Mouse (Mus musculus) brown adipose tissue, adult 24 weeks (tissue): ENCODE results near the gene Csnk2b. TPM values are rescaled to one million over a fixed set of nuclear protein-coding genes. Genes with fewer than 3 reads are reported as not detected.

Experiments used
- H3K27ac ChIP-seq: fragments of 200-500 bp; replicated peaks from 2 replicates; pipeline ENCODE4 v1.5.1; 2012; ENCODE audit warnings: low read depth, mild to moderate bottlenecking, low read length
- H3K4me1 ChIP-seq: fragments of 200-500 bp; 2 replicates; pipeline ENCODE4 v1.6.1; 2012; ENCODE audit warnings: low read length, mixed read lengths; ENCODE audit not compliant: control insufficient read depth, insufficient read depth, insufficient read length
- H3K4me3 ChIP-seq: fragments of 200-500 bp; 2 replicates; pipeline ENCODE4 v1.5.1; 2012; ENCODE audit warnings: low read depth, mild to moderate bottlenecking, low read length, moderate library complexity; ENCODE audit not compliant: insufficient read depth
- polyA plus RNA-seq: library from polyadenylated mRNA; stranded (reverse); fragments of >200 nt; gene quantifications from 2 replicates; pipeline ENCODE4 v1.2.4, GENCODE M21; 2012; ENCODE audit not compliant: missing spikeins, insufficient read depth, insufficient read length

Gene Csnk2b
- polyA plus RNA-seq, 1 experiment = 138 TPM

GRCm38 (mm10) chr17:35157661-35158175 is 35.9 kb upstream of the Csnk2b start:
- no peak overlapping the region for H3K27ac ChIP-seq
- H3K4me1 ChIP-seq = peaks cover 6% of the 10 kb centered on the region
- H3K4me3 ChIP-seq = no peak overlapping the region

- 0 out of 2 replicates have a peak, but pooled peaks cover 3% of the 10 kb centered on the region for H3K4me1 ChIP-seq
- H3K4me3 ChIP-seq = no peak overlapping the region
- no peak overlapping the region for H3K27ac ChIP-seq
Observed at GRCm38 (mm10) chr17:35157254-35157653, 35.4 kb upstream of the Csnk2b start.

- H3K4me1 ChIP-seq = no peaks in the 10 kb centered on the region
- H3K4me3 ChIP-seq = no peak overlapping the region
- H3K27ac ChIP-seq = no peak overlapping the region
Observed at GRCm38 (mm10) chr17:35156461-35157200, 34.8 kb upstream of the Csnk2b start.

- H3K27ac ChIP-seq = no peak overlapping the region
- no peaks in the 10 kb centered on the region for H3K4me1 ChIP-seq
- no peak overlapping the region for H3K4me3 ChIP-seq
Observed at GRCm38 (mm10) chr17:35155451-35155850, 33.6 kb upstream of the Csnk2b start.

- Histone ChIP-seq H3K4me1 (no peaks in the 10 kb centered on the region), H3K4me3 (no peak overlapping the region), H3K27ac (no peak overlapping the region)
Observed at GRCm38 (mm10) chr17:35154616-35155015, 32.8 kb upstream of the Csnk2b start.

- Histone ChIP-seq H3K4me3 (no peak overlapping the region), H3K4me1 (no peaks in the 10 kb centered on the region), H3K27ac (no peak overlapping the region)
Observed at GRCm38 (mm10) chr17:35153931-35154330, 32.1 kb upstream of the Csnk2b start.

GRCm38 (mm10) chr17:35153077-35153476 is 31.2 kb upstream of the Csnk2b start:
- Histone ChIP-seq H3K4me3 (no peak overlapping the region), H3K4me1 (no peaks in the 10 kb centered on the region), H3K27ac (no peak overlapping the region)

- no peak overlapping the region for H3K27ac ChIP-seq
- no peaks in the 10 kb centered on the region for H3K4me1 ChIP-seq
Observed at GRCm38 (mm10) chr17:35152121-35152520, 30.3 kb upstream of the Csnk2b start.

GRCm38 (mm10) chr17:35147922-35148639 is 26.2 kb upstream of the Csnk2b start:
- no peaks in the 10 kb centered on the region for H3K4me1 ChIP-seq
- no peak overlapping the region for H3K27ac ChIP-seq
- no peak overlapping the region for H3K4me3 ChIP-seq

More at GRCm38 (mm10) chr17:35152121-35152520, 30.3 kb upstream of the Csnk2b start:
- H3K4me3 ChIP-seq = no peak overlapping the region

DNA sequence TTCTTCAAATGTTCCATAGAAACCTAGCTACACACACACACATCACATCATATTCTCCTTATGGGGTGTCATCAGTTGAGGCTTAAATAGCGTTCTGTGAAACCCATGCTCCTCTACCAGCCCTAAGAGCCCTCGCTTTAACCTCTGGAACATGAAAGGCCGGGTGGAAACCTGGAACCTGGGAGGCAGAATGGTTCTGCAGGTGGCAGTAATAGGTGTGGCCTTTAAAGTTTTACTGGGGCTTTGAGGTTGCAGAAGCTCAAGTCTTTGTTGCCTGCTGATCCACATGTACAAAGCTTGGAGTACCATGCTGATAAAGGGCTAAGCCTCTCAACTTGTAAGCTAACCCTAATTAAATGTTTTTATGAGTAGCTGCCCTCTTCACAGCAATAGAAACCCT is 25.5 kb upstream of the Csnk2b start:
- Histone ChIP-seq H3K27ac (no peak overlapping the region), H3K4me3 (no peak overlapping the region), H3K4me1 (no peaks in the 10 kb centered on the region)

GRCm38 (mm10) chr17:35146139-35146538 is 24.3 kb upstream of the Csnk2b start:
- Histone ChIP-seq H3K4me3 (no peak overlapping the region), H3K4me1 (peaks cover 3% of the 10 kb centered on the region; the same call in 1 of the 2 replicates), H3K27ac (no peak overlapping the region)

DNA sequence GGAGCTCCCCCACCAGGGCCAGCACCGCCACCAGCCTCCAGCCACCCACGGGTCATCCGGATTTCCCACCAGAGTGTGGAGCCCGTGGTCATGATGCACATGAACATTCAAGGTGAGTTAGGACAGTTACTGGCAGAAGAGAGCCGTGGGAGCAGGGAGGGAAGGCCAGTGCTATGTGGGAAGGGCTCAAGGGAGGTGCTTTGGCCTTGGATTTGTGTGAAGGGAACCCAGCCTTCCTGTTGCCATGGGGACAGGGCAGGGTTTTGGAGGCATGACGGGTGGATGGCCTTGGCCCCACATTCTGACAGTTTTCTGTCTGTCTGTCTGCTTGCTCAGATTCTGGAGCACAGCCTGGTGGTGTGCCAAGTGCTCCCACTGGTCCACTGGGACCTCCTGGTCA is 20.1 kb upstream of the Csnk2b start:
- H3K4me1 ChIP-seq = peaks cover 3% of the 10 kb centered on the region; the same call in 1 of the 2 replicates
- H3K27ac ChIP-seq = no peak overlapping the region
- no peak overlapping the region for H3K4me3 ChIP-seq

DNA sequence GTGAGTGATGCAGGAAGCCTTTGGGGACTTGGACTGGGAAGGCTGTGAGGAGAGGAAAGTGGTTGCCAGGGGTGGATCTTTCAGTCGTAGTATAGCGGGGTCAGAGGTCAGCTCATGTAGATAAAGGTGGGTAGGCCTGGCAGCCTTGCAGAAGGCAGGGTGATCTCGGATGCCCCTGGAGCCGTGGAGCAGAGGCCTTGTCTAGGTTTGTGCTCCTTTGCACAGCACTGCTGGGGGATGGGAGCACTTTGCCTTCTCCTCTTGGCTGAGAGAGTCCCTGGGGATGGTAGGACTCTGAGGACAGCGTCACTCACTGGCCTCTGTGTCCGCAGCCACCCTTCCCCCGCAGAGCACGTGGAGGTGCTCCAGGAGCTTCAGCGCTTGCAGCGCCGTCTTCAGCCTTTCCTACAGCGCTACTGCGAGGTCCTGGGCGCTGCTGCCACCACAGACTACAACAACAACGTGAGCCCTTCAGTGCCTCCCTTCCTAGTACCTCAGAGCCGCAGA is 18.7 kb upstream of the Csnk2b start:
- Histone ChIP-seq H3K27ac (no peak overlapping the region), H3K4me1 (peaks cover 3% of the 10 kb centered on the region; the same call in 1 of the 2 replicates), H3K4me3 (no peak overlapping the region)

GRCm38 (mm10) chr17:35139269-35139668 is 17.4 kb upstream of the Csnk2b start:
- Histone ChIP-seq H3K4me1 (peaks cover 3% of the 10 kb centered on the region; the same call in 1 of the 2 replicates), H3K27ac (no peak overlapping the region), H3K4me3 (no peak overlapping the region)

GRCm38 (mm10) chr17:35135591-35136320 is 13.9 kb upstream of the Csnk2b start:
- Histone ChIP-seq H3K27ac (peak overlapping the region; percentile 95), H3K4me1 (no peaks in the 10 kb centered on the region; the same call in 1 of the 2 replicates), H3K4me3 (peak overlapping the region; percentile 72)
